Mouse (Mus musculus) ES-E14 (cell line): ENCODE measurements around the gene Alk. TPM values are rescaled to one million over a fixed set of nuclear protein-coding genes. Genes with fewer than 3 reads are reported as not detected.

Experiments
- DNase-seq: peaks from one replicate; pipeline ENCODE4 v3.0.0-alpha.2; 2013; ENCODE audit warnings: low read depth, low spot score
- H3K27ac ChIP-seq: 2 replicates; pipeline ENCODE4 v1.5.1; 2012; ENCODE audit warnings: low read depth, mild to moderate bottlenecking, low read length, moderate library complexity, mixed read lengths; ENCODE audit not compliant: poor library complexity, insufficient read depth, severe bottlenecking
- H3K36me3 ChIP-seq: 2 replicates; pipeline ENCODE4 v1.6.1; 2012; ENCODE audit warnings: mild to moderate bottlenecking, low read length, moderate library complexity, mixed read lengths; ENCODE audit not compliant: control insufficient read depth, poor library complexity, insufficient read depth, severe bottlenecking
- H3K4me1 ChIP-seq, 2 experiments: fragments of 150-350 bp in 1 of 2; sonication (generic) in 1 of 2; 2 replicates each; pipeline ENCODE4 v1.6.1; 2012; ENCODE audit warnings: low read length in 2 of 2, mild to moderate bottlenecking in 1 of 2, mixed read lengths in 1 of 2; ENCODE audit not compliant: control insufficient read depth in 2 of 2, insufficient read depth in 2 of 2, poor library complexity in 1 of 2
- H3K4me3 ChIP-seq, 2 experiments: fragments of 150-350 bp in 1 of 2; sonication (generic) in 1 of 2; 2 replicates each; pipeline ENCODE4 v1.5.1; 2012; ENCODE audit warnings: low read length in 2 of 2, low read depth in 1 of 2, mild to moderate bottlenecking in 1 of 2, mixed read lengths in 1 of 2; ENCODE audit not compliant: insufficient read depth in 1 of 2, poor library complexity in 1 of 2, severe bottlenecking in 1 of 2
- H3K9ac ChIP-seq: 2 replicates; pipeline ENCODE4 v1.6.1; 2012; ENCODE audit warnings: low read depth, mild to moderate bottlenecking, low read length, mixed read lengths; ENCODE audit not compliant: poor library complexity, insufficient read depth, severe bottlenecking
- H3K9me3 ChIP-seq: fragments of 150-350 bp; sonication (generic); 2 replicates; pipeline ENCODE4 v1.6.1; 2012; ENCODE audit warnings: low read depth, mild to moderate bottlenecking, low read length; ENCODE audit not compliant: control insufficient read depth, insufficient read depth
- CHD2 ChIP-seq: IDR thresholded peaks from 2 replicates; pipeline ENCODE4 v1.6.1; 2014; ENCODE audit warnings: mild to moderate bottlenecking, low read depth, low read length, inconsistent platforms
- HCFC1 ChIP-seq: IDR thresholded peaks from 2 replicates; pipeline ENCODE4 v1.6.1; 2012; ENCODE audit warnings: low read length, inconsistent platforms, borderline replicate concordance; ENCODE audit not compliant: insufficient read depth
- MAFK ChIP-seq: IDR thresholded peaks from 2 replicates; pipeline ENCODE4 v1.6.1; 2014; ENCODE audit warnings: mild to moderate bottlenecking, low read depth, low read length, inconsistent platforms; ENCODE audit not compliant: insufficient read depth
- ZC3H11A ChIP-seq: IDR thresholded peaks from 2 replicates; pipeline ENCODE4 v1.6.1; 2012; ENCODE audit warnings: low read depth, mild to moderate bottlenecking, inconsistent platforms, low read length, borderline replicate concordance
- ZNF384 ChIP-seq: IDR thresholded peaks from 2 replicates; pipeline ENCODE4 v1.6.1; 2012; ENCODE audit warnings: low read depth, low read length, inconsistent platforms
- in situ Hi-C, 2 experiments: fragments of 600-800 bp; cut with MboI; formaldehyde crosslinking; loops; one replicate each; pipeline ENCODE4 v1.15.1; 2025; ENCODE audit warnings: low sequenced_read_pairs in 2 of 2, inconsistent platforms in 1 of 2; ENCODE audit not compliant: unreplicated experiment in 2 of 2
- total RNA-seq: library from RNA; depleted of rRNA; stranded (reverse); fragments of 300-350 nt; gene quantifications from 2 replicates; pipeline ENCODE4 v1.2.3, GENCODE M21; 2012

The Alk gene
- total RNA-seq, 1 experiment: 0.58 TPM

- no peak overlapping the region for H3K27ac ChIP-seq
- no peaks in the 10 kb centered on the region for H3K4me1 ChIP-seq
- no peak overlapping the region for H3K4me3 ChIP-seq
- TF ChIP-seq ZNF384: no peak
- TF ChIP-seq MAFK: no peak
- no peak for TF ChIP-seq ZC3H11A
- no peak for TF ChIP-seq CHD2
- no peak for TF ChIP-seq HCFC1
- DNase-seq: no peak
- no peaks in the 10 kb centered on the region for H3K9me3 ChIP-seq
- in situ Hi-C loops: no loop called here
- no peaks in the 10 kb centered on the region for H3K36me3 ChIP-seq
- no peak overlapping the region for H3K9ac ChIP-seq
These were observed 58.2 kb downstream of the Alk start for GRCm38 (mm10) chr17:72546274-72546673.

- no peaks in the 10 kb centered on the region for H3K4me1 ChIP-seq
- no peak for TF ChIP-seq ZC3H11A
- no peak for TF ChIP-seq MAFK
- TF ChIP-seq CHD2: no peak
- no peak for TF ChIP-seq ZNF384
- no peak for TF ChIP-seq HCFC1
- no peak overlapping the region for H3K4me3 ChIP-seq
- DNase-seq: no peak
- no peak overlapping the region for H3K9ac ChIP-seq
- H3K9me3 ChIP-seq: no peaks in the 10 kb centered on the region
- in situ Hi-C loops: no loop called here
- H3K27ac ChIP-seq: no peak overlapping the region
- no peaks in the 10 kb centered on the region for H3K36me3 ChIP-seq
These were observed 69.1 kb downstream of the Alk start for GRCm38 (mm10) chr17:72535304-72535703.

- H3K36me3 ChIP-seq: no peaks in the 10 kb centered on the region
- no peak overlapping the region for H3K27ac ChIP-seq
- TF ChIP-seq ZC3H11A (no peak), HCFC1 (no peak), MAFK (no peak), ZNF384 (no peak), CHD2 (no peak)
- H3K9me3 ChIP-seq: no peaks in the 10 kb centered on the region
- DNase-seq: no peak
- no peak overlapping the region for H3K9ac ChIP-seq
- in situ Hi-C loops: no loop called here
- H3K4me1 ChIP-seq: no peaks in the 10 kb centered on the region
- no peak overlapping the region for H3K4me3 ChIP-seq
These were observed 72.2 kb downstream of the Alk start for GRCm38 (mm10) chr17:72532266-72532665.

GRCm38 (mm10) chr17:72528481-72528880 is 75.9 kb downstream of the Alk start:
- no peak overlapping the region for H3K9ac ChIP-seq
- no peaks in the 10 kb centered on the region for H3K36me3 ChIP-seq
- DNase-seq: no peak
- H3K4me1 ChIP-seq: peaks cover 0 to under 1% of the 10 kb centered on the region in 2 experiments; a peak in 2 of 4 replicates
- no peak for TF ChIP-seq ZC3H11A
- no peak for TF ChIP-seq CHD2
- TF ChIP-seq HCFC1: no peak
- TF ChIP-seq MAFK: no peak
- no peak for TF ChIP-seq ZNF384
- no peaks in the 10 kb centered on the region for H3K9me3 ChIP-seq
- in situ Hi-C loops: no loop called here
- no peak overlapping the region for H3K4me3 ChIP-seq
- H3K27ac ChIP-seq: no peak overlapping the region

GRCm38 (mm10) chr17:72527481-72527880 is 76.9 kb downstream of the Alk start:
- no peak for DNase-seq
- peaks cover 0 to 3% of the 10 kb centered on the region in 2 experiments; a peak in 2 of 4 replicates for H3K4me1 ChIP-seq
- in situ Hi-C loops: no loop called here
- H3K36me3 ChIP-seq: no peaks in the 10 kb centered on the region
- no peaks in the 10 kb centered on the region for H3K9me3 ChIP-seq
- TF ChIP-seq CHD2 (no peak), ZC3H11A (no peak), ZNF384 (no peak), MAFK (no peak), HCFC1 (no peak)
- no peak overlapping the region for H3K27ac ChIP-seq
- no peak overlapping the region for H3K4me3 ChIP-seq
- no peak overlapping the region for H3K9ac ChIP-seq
